Mouse (Mus musculus): Measurements from ENCODE around the gene Tfap4.

DNA sequence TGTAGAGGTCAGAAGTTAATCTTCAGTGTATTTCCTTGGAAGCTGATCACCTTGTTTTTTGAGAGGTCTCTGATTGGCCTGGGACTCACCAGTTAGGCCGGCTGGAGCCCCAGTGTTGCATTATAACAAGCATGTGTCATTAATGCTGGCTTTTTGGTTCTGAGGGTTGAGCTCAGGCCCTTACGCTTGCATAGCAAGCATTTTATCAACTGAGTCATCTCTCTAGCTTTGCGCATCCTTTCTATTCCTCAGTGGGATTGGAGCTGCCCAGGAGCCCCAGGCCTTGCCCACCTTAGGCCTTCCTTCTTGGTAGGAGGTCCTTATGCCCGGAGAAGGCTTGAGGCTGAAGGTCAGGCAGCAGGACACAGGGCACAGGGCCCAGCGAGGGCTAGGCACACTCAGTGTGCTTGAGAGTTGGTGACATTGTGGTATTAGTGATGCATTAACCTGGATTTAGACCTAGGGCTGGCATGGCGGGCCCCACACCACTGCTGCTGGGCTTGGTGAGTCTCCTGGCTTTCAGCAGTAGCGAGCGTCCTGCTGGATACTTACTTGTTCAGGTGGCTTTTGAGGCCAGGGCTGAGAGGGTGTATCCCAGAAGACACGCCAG is 41.2 kb upstream of the Tfap4 start:
- TF ChIP-seq CTCF (IDR thresholded peaks at IDR 0.05; ENCODE audit: extremely low read depth, insufficient read length, insufficient replicate concordance, low read depth, low read length) (no peak), POLR2A (IDR thresholded peaks at IDR 0.05; ENCODE audit: low read depth, low read length) (no peak)
